Mouse (Mus musculus) right cerebral cortex, postnatal 36 days (tissue): Measurements from ENCODE around the gene Dusp10.
A peak's percentile ranks its signal among the peaks of the same experiment; 100 is the strongest.

Experiments
- DNase-seq, 2 experiments: peaks; one replicate each; pipeline ENCODE4 v3.0.0; 2022; ENCODE audit warnings: low spot score in 2 of 2, mixed read lengths in 1 of 2

Gene Dusp10

DNA sequence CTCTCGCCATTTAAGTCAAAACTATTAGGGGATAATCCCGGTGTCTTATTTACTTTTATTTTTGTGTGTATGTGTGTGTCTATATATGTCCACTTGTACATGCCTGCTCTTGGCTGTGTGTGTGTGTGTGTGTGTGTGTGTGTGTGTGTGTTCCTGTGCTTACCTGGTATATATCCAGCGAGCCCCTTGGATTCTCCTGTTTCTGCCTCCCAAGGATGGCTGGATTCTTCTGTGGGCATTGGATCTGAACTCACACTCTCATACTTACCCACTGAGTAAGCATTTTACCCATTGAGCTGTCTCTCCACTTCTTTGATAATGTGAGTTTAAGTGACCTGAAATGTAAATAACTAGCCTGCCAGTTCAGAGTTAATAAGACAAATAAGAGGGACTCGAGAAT lies 40.6 kb downstream of the Dusp10 start:
- DNase-seq, result no peak

DNA sequence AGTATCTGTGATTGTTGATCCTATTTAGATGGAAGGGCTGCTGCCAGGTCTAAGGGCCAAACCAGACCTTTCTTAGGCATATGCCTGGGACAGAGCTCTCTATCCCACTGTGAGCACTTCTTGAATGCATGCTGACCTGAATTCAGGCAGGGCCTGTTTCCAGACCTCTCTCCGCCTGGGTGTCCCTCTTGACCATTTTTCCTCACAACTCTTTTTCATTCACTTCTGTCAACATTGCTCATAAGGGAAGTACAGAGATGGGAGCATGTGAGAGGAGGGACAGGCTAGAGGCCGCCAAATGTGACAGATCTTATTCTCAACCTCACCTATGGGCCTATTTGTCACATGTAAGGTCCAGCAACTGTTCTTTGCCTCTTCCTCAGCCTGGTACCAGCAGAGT lies 41.1 kb downstream of the Dusp10 start:
- DNase-seq, result no peak

DNA sequence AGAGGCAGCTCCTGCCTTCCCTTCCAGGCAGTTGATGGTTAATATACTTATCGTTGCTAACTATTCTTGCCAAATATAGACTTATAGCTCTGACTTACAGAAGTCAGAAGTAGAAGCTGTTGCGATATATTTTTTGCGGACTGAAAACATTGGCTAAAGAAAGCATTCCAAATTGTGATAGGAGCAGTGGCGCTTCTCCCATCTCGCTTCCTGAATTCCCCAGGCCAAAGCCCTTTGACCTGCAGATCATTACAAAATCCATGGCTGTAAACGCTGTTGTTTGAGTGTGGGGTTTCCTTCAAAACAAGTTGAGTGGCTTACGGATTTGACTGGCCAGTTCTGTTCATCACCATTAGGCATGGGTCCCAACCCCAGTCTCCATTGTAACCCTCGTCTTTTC lies 45.1 kb downstream of the Dusp10 start:
- DNase-seq, result no peak

DNA sequence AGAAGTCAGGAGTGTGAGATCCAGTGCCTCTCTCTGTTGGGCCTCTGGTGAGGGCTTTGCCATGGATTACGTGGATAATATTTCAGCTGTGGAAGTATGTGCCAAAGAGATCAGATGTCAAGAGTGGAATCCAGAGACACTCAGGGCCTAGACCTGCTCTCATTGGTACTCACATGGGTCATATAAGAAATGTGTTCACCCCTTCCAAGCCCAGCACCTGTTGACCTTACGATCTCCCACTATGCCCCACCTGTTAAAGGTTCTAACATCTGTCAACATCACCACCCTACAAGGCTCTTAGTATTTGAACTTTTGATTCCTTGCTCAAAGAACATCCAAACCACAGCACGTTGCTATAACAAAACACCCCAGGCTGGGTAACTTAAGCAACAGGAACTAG lies 46.7 kb downstream of the Dusp10 start:
- DNase-seq, result no peak

DNA sequence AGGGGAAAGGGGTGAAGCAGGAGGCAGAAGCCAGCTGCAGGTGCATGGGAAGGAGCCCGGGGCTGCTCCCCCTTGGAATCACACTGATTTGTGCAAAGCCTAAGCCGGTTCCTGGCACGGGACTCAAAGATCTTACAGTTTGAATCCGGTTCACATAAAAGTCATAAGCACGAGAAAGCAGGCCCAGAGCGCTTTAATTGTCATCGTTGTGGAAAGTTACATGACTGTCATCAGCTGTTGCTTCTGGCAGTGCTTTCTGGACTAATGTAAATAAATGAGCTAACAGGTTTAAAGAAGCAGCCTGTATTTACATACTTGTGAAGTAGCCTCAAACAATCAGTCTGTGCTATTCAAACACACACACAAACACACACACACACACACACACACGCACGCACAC lies 47.3 kb downstream of the Dusp10 start:
- DNase-seq, result no peak

DNA sequence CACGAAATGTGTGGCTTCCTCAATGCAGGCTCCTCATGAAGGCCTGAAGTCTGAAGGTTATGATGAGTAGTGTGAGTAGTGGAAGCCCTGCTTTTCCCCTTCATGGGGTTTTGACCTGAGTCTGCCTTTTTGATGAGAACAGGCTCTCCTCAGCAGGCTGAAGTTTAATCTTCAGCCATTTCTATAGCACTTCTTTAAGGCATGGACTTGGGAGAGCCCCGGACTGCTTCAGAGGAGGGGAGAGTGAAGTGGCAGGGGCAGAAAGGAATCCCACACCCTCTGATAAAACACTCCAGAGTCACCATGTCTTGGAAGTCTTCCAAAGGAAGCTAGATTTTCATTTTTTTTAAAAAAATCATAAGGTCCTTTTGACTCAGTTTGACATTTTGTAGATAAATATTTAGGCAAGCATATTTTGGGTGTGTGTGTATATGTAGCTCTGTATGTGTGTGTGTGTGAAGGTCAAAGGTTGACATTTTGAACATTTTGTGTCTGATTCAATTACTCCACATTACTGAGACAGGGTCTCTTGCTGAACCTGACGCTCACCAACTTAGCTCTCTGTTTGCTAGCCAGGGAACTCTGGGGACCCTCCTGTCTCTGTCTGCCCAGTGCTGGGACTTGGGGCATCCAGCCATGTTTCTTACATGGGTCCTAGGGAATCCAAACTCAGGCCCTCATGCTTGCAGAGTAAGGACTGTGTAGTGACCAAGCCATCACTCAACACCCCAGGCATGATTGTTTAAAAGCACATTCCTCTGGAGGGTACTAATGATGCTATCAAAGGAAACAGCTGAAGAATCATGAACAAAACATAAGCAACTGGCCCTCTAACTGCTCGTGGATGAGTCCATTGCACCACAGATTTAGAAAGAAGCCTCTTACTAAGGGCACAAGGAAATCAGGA lies 48.0 kb downstream of the Dusp10 start:
- no peak for DNase-seq

DNA sequence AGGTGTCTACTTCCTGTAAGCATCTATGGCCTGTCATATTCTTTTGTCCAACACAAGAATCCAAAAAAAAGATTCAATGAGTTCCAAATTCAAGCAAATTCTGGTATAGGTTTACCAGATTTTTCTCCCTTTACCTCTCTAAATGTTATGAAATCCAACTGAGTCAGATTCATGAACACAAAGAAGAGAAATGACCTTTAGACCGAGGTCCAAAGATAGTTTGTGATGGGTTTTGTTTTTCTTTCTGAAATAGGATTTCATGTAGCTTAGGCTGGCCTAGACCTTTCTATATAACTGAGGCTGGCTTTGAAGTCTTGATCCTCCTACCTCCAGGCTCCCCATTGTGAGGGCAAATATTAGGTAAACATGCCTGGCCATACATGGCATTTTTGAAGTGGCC lies 48.8 kb downstream of the Dusp10 start:
- no peak for DNase-seq

DNA sequence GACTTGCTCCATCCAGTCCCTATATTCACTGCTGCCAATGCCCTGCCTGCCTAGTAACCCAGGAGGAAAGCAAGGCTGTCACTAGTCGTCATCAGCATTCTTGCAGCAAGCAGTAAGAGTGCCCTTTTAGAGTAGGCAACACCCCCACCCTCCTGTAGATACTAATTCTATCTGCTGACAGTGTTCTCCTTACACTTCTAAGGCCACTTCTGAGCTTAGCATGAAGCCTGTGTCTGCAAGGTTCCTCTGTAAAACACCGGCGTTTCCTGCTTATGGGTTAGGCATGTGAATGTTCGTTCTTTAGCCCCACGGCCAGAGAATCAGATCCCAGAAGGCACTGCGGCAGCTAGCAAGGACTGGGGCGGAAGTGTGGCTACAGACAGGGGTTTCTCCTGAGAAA lies 51.2 kb downstream of the Dusp10 start:
- DNase-seq, result no peak

DNA sequence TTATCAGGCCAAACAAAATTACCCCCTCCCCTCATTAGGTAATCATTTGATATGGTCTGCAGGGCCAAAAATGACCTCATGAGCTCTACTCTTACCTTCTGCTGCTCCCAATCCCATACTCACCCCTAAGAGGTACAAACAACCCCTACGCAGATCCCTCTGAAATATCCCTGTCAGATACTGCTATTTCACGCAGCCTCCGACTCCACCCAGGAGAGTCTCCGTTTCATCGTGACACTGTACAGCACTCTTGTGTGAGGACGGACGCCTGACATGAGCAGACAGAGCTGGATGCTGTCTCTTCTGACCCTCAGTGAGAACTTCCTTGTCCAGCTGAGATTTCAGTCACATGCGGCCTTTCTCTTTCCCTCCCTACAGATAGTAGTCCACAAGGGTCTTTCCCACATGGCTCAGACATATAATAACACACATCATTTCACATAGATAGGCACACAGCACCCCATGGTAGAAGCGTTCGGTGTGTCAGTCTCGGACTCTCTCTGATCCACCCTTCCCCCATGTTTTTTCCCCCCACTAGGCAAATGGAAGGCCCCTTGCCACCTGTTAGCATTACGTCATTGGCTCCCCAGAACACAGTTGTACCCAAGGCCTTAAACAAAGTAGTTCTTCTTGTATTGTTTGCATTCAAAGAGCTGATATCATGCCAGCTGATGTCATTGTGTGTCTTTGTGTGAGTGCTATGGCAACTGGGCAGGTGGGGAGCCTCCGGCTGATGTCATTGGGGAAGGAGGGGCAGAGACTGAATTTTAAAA lies 52.7 kb downstream of the Dusp10 start:
- no peak for DNase-seq

DNA sequence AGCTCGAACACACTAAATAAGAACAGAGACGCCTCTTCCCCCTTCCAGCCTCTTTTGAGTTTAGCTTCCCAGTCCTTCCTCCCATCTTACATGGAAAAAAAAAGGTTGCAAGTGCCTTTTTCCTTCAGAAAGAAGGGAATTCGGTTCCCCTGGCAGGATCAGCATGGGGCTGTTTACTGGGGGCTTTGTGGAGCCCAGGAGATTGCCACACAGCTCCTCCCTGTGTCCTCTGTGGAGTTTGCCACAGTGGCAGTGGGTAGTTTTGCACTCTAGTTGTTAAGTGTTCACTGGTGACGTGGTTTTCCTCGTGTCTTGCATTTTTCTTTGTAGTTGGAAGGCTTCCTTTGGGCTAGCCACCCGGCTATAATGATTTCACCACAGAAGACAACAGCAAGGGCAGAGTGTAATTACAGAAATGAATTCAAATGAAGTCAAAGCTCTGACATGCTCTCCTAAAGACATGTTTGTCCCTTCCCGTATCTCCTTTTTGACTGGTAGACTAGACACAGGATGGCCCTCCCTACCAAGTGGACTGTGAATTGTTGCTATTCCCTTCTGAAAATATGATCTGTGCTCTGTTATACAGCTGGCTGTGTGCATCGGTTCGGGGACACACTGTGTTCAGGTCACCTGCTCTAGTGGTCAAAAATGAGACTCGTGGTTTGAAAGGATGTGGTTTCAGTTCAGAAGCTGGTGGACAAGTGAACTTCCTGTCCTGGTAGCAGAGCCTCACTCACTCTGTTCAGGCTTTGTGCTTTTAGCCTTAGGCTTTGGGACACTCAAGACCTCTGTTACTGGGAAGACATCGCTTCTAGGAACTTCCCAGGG lies 53.6 kb downstream of the Dusp10 start:
- DNase-seq, result no peak

DNA sequence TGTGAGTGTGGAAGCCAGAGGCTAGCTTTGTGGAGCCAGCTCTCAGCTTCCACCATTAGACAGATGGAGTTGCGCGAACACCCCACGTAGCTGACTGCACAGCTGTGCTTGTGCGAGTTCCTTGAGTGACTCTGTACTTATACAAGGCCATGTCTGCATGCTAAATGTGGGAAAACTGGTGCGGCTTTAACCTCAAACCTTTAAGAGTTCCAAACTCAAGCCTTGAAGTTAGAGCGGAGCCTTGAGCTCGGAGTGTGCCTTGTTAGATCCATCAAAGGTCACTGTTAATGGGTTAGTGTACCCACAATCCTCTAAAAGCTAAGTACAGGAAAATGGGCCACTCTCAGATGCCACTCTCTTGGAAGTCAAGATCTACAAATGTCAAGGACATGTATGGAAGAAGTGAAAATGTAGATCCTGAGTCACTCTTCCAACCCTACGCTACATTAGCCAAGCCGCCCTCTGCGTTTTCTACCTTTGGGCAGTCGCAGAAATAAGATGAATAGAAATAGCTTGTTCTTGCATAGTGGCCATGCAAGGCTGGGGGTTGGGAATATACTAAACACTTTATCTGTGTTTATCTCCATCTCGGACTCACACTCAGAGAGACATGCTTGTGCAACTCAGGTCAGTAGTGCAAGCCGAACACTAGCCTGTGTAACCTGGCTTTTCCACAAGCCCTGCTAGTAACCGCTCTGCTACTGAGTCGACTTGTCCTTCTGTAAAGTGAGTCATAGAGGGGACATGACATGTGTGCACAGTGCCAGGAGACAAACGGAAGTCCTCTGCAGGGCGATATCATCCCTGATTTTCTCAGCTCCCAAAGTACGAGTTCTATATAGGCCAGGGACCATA lies 54.8 kb downstream of the Dusp10 start:
- no peak for DNase-seq

DNA sequence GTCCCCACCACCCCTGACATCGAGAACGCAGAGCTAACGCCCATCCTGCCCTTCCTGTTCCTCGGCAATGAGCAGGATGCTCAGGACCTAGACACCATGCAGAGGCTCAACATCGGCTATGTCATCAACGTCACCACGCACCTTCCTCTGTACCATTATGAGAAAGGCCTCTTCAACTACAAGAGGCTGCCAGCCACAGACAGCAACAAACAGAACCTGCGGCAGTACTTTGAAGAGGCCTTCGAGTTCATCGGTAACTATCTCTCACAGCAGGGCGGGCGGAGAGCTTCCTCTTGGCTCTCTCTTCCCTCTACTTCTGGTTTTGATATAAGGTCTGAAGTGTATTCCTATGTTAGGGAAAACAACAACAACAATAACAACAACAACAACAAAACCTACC lies 55.9 kb downstream of the Dusp10 start:
- DNase-seq, result no peak

DNA sequence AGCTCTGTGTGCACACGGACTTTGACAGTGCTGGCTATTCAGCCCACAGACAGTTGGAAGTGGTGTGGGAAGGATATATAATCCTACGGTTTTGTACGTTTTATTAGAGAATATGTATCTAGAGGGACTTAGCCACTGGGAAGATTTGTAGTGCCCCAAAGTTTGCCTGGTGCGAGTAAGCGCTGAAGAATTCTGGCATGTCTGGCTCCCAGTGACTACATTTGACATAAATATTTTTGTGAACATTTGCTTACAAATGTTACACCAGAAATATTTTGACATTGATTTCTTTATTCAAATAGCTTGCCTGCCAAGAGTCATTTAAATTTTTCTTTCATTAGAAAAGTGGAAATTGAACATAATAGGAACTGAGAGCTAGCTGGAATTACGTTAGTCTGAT lies 63.0 kb downstream of the Dusp10 start:
- DNase-seq, result no peak

DNA sequence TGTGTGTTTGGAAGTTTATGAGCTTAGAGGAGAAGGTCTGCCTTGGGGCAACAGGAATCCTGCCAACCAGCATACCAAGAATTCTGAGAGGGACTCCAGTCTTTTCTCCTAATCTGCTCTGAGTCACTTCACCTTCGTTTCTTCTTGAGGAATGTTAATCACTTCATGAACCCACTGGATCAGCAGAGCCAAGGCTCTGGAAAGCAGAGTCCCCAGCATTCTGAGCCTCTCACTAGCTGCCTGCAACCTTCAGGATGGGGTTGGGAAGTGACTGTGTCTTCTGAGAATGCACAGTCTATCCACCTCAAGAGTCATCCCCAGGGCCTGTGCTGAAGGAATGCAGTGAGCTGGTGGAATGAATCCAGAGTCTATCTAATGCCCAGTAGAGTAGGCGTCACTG lies 63.7 kb downstream of the Dusp10 start:
- DNase-seq, result no peak

DNA sequence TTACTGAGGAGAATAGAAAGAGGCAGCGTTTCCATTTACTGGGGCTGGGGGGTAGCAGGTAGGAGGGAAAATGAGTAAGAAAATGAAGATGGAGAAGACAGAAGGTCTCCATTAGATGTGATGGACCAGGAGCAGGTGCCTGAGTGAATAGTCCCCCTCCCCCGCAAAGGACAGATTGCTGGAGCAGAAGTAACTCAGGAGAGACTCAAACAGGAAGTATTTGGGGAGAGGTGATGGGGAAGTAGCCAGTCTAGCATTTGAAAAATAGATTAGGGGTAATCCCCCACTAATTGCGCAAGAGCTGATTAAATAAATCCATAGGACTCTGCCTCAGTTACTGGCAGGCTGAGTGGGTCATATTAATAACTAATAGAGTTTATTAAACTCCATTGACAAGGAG lies 66.2 kb downstream of the Dusp10 start:
- DNase-seq, result no peak

DNA sequence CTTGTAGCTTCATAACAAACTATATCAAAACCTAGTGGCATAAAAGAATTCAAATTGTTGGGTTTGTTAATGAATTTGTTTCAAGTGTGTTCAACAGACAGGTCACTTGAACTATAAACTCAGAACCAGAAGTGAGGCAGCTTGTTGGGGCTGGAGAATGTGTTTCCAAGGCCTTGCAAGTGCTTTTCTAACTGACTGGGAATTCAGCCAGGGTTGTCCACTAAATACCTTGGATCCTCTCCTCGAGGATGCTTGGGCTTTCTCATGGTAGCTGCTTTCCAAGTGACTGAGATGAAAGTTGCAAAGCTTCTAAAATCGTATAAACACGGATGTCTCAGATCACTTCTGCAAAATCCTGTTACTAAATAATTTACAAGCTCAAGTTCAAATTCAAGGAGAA lies 69.6 kb downstream of the Dusp10 start:
- no peak for DNase-seq

DNA sequence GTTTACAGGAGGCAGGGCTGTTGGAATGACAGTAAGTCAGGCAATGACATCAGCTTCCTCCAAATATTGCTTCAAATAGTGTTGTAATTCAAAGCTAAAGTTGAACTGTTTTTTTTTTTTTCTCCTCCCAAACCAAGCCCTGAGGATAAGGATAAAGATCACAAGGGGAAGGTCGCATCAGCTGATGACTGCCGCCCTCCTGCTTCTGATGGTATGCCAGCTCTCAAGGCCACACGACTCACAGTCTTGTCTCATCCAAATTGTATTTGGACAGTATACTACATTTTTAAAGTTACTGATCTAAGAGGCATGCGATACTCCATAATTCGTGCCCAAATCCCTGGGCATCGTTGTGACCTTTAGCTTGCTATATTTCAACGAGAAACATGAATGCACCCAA lies 70.1 kb downstream of the Dusp10 start:
- no peak for DNase-seq

DNA sequence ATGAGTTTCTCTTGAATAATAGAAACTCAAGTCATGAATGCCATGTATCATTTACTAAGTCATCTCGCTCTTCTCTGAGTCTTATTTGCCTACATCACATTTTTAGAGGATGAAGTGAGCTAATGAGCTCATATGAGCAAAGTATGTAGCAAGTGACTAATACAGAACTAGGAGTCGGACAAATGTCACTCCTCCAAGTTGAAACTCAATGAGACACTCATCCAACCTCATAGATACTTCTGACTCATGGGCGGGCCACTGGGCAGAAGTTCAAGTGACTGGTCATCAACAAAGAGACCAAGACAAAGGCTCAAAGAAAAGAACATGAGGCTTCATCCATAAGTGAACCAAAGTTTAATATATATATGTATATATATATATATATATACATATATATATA lies 71.9 kb downstream of the Dusp10 start:
- no peak for DNase-seq

DNA sequence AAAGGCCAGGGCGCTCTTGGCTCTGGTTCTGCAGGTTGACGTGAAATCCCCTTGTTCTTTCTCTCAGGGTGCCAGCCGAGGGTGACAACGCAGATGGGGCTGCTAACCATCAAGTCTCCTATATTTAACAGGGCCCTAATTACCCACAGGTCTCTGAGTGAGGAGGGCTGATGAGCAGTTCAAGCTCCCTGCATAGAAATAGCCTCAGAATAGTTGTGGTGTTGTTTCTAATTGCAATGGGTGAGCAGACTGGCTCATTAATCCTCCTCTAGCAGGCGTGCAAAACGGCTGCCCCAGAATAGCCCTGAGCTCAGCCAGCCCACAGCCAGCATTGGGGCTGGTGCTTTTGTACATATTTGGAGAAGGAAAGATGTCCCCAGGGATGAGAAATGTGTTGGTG lies 77.4 kb downstream of the Dusp10 start:
- DNase-seq, result peak in 1 of 2 experiments; percentile 10

DNA sequence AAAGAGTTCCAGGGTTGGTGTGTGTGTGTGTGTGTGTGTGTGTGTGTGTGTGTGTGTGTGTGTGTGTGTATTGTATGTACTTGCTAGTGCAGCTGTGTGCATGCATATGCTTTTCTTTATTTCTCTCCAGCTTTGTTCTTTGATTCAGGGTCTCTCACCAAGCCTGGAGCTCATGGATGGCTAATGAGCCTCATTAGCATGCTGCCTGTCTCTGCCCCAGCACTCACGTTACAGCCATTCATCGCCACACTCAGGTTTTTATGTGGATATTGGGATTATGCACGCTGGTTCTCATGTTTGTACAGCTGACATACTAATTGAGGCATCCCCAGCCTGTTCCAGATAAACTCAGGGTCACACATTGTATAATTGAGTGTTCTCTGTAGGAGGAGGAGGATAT lies 81.8 kb downstream of the Dusp10 start:
- no peak for DNase-seq

DNA sequence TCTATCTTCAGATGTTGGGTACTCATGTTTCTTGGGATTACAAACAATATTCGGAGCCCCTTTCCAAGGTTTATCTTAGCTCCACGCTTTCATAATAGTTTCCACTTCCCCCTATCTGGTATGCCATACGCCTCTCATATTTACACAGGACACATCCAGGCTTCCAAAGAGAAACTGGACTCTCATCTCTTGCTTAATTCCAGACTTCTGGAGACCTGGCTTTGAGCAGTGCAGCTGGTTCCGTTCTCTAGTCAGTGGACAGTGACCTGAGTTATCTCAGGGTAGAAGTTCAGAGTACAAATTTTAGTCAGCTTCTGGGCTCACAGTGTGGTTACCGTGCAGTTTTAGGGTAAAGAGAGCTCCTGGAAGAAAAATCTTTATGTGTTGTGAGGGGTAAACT lies 87.3 kb downstream of the Dusp10 start:
- DNase-seq, result no peak
